Mouse (Mus musculus) cerebellum, adult 2 months (tissue): Measurements from ENCODE around the gene Slc15a3.

Experiments
- CTCF ChIP-seq: fragments of 200-500 bp; IDR thresholded peaks from 2 replicates; pipeline ENCODE4 v1.5.1; 2011; ENCODE audit warnings: low read depth, mild to moderate bottlenecking, control low read depth, low read length, moderate library complexity, borderline replicate concordance; ENCODE audit not compliant: insufficient read depth
- POLR2A ChIP-seq: fragments of 200-500 bp; IDR thresholded peaks from 2 replicates; pipeline ENCODE4 v1.6.1; 2011; ENCODE audit warnings: low read length, control low read depth, borderline replicate concordance; ENCODE audit not compliant: insufficient read depth

GRCm38 (mm10) chr19:10793044-10793443 lies 46.5 kb upstream of the Slc15a3 start:
- no peak for TF ChIP-seq POLR2A
- no peak for TF ChIP-seq CTCF
